Mouse (Mus musculus) frontal cortex, postnatal 25 days (tissue): ENCODE data around the gene Lce1i.
"Not testable (repeated sequence)": the region's sequence is repeated elsewhere in the genome, so short reads cannot be mapped to it uniquely, and the experiment has no call there.

Source experiments
- DNase-seq, 2 experiments: peaks; one replicate each; pipeline ENCODE4 v3.0.0; 2022; ENCODE audit warnings: low spot score in 2 of 2

The Lce1i gene

GRCm38 (mm10) chr3:92778799-92779198 is at the start of gene Lce1i:
TSS of gene Lce1i (minus strand) at chr3:92778899.
- no peak for DNase-seq

GRCm38 (mm10) chr3:92827108-92827507 is 48.4 kb upstream of the Lce1i start, which contains the start of gene Kprp:
TSS of gene Kprp (minus strand) at chr3:92827247.
- no peak for DNase-seq

- DNase-seq = no peak
Observed at GRCm38 (mm10) chr3:92825808-92826207, 47.1 kb upstream of the Lce1i start.

- not testable (repeated sequence) for DNase-seq
Observed at GRCm38 (mm10) chr3:92816036-92816435, 37.3 kb upstream of the Lce1i start.

DNA sequence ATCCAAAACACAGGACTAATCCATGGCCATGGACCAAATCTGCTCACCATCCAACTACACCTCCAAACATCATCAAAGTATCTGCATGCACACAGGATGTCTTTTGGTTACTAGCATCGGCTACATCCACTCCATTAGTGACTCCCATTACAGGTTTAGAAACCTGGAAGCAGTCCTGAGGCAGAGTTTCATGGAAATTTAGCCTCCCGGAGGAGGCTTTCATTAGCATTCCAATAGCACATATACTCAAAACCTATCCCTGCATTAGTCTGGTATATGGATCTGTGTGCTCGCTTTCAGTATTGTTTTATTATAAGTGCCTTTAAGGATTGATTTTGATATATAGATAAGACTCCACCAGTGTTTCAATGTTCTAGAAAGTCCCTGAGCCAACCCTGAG is 36.9 kb upstream of the Lce1i start:
- DNase-seq = no peak

- DNase-seq = no peak
Observed at GRCm38 (mm10) chr3:92807791-92808190, 29.1 kb upstream of the Lce1i start, which contains the start of gene Lce1k. TSS of gene Lce1k (minus strand) at chr3:92807891.

GRCm38 (mm10) chr3:92790414-92790813 is 11.7 kb upstream of the Lce1i start, which contains the start of gene Lce1j:
TSS of gene Lce1j (minus strand) at chr3:92790514.
- DNase-seq = no peak

- no peak for DNase-seq
Observed at GRCm38 (mm10) chr3:92771573-92771972, 7.1 kb downstream of the Lce1i start.

- no peak for DNase-seq
Observed at GRCm38 (mm10) chr3:92764965-92765364, 13.7 kb downstream of the Lce1i start, which contains the start of gene Lce1h. TSS of gene Lce1h (minus strand) at chr3:92765065.

DNA sequence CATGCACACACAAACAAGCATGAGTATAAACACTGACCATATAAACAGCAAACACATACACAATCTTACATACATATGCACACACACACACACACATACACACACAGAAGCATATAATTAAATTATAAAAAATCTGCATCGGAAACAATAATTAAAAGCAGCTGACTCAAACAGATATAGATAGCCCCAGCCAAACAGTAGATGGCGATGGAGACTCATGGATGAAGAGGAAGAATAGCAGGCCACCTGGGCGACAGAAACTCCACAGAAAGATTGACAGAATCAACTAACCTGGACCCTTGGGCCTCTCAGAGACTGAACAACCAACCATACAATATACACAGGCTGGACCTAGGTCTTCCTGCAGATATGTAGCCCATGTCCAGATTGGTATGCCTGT is 25.5 kb downstream of the Lce1i start:
- DNase-seq = no peak

- DNase-seq = no peak
Observed at GRCm38 (mm10) chr3:92752238-92752637, 26.5 kb downstream of the Lce1i start, which contains the start of gene Lce1g. TSS of gene Lce1g (minus strand) at chr3:92752338.

- no peak for DNase-seq
Observed at GRCm38 (mm10) chr3:92738996-92739395, 39.7 kb downstream of the Lce1i start, which contains the start of gene Gm38119. TSS of gene Gm38119 (minus strand) at chr3:92739096.
